Mouse (Mus musculus): ENCODE measurements around the gene Rubcnl. TPM values are rescaled to one million over a fixed set of nuclear protein-coding genes. Genes with fewer than 3 reads are reported as not detected.

The Rubcnl gene
- total RNA-seq, 4 experiments from 2014 or later = 0.41 to 10.9 (median 4.6) TPM

DNA sequence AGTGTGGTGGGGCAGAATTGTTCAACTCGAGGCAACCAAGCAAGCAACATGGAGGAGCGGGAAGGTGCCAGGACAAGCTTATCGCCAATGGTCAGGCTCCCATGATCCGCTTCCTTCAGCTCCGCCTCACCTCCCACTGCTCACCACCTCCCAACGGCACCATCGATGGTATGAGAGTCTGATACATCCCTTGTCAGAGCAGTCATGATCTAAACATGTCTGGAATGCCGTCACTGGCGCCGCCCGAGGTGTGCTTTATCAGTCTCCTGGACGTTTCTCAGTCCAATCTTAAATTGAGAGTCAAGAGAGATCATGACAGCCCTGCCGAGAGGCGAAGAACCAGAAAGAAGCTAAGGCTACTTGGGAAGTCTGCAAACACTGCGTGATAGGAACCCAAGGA lies 55.3 kb downstream of the Rubcnl start:
- DNase-seq = no peak

DNA sequence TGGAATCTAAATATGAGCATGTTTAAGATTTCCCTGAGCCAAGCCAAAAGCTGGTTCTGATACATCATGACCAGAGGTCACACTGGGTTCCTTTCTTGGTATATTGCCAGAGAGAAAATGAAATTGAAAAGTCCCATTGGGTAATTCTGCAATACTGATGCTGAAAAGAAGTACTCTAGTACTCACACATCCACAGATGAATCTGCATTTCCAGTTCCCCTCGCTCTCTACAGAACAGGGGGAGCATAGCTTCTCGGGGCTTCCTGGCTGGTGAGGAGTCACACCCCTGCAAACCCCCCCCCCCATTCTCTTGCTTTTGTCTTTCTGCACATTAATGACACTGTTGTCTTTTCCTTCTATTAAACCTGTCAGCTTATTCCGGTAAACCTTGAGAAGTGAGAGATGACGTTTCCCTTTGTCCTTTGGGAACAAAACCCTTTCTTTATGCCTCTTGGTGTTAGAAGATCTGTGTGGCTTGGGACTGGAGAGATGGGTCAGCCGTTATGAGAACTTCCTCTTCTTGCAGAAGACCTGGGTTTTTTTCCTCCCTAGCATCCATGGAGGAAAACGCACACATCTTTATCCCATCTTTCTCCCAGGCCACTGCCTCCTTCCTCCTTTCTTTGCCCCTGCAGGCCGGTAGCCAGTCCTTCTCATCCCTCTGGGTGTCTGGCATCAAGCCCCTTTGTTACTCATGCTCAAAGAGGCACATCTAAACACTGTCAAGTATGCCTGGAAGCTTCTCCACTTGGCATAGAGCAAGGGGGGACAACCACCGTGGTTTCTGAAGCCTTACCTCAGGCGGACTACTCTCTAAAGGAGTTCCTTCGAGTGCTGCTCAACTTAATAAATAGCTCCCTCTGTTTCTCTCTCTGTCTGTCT lies 59.7 kb downstream of the Rubcnl start:
- DNase-seq = no peak

DNA sequence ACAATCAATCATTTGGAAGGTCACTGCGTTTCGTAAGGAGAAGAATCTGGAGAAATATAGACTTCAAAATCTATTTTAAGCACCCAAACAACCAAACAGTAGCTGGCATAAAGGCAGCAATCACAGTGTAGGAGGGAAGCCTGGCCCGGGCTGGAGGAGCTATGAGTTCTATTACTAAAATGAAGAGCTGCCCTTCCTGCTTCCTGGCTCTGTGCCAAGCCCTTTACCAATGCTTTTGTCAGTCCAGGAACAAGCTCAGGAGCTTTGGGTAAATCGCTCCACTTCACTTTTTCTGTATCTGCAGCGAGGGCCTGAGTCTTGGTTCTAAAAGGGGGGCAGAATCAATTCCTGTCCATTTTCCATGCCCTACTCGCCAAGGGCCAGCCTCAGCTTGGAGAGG lies 62.1 kb downstream of the Rubcnl start:
- peak; percentile 30 for DNase-seq

Other genes starting within 250 kb of the Rubcnl start
- 10 to 100 TPM; 11.0 to 35.2 (median 19.0) TPM for gene Lrch1, start 68.2 kb upstream of the Rubcnl start, total RNA-seq (2022)
- gene Lrrc63, start 114.9 kb downstream of the Rubcnl start, total RNA-seq (2022) = under 1 TPM in 1 of 4 experiments, not detected in 3; 0.22 TPM
- 10 to 100 TPM; 17.9 to 35.1 (median 25.2) TPM for gene Lcp1, start 115.1 kb downstream of the Rubcnl start, total RNA-seq (2022)
- not detected for gene Cpb2, start 226.3 kb downstream of the Rubcnl start, total RNA-seq (2022)

Measured in adrenal gland, adult 8-10 months (tissue).